Mouse (Mus musculus) erythroblast, embryonic 14.5 days (primary cell): ENCODE results near the gene Rundc3a.

Experiments
- GATA1 ChIP-seq: IDR thresholded peaks from 2 replicates; pipeline ENCODE4 v1.6.1; 2012; ENCODE audit warnings: low read length, inconsistent platforms, mixed read lengths
- TAL1 ChIP-seq: IDR thresholded peaks from 3 replicates; pipeline ENCODE4 v1.6.1; 2012; ENCODE audit warnings: low read length, inconsistent platforms, mixed read lengths

DNA sequence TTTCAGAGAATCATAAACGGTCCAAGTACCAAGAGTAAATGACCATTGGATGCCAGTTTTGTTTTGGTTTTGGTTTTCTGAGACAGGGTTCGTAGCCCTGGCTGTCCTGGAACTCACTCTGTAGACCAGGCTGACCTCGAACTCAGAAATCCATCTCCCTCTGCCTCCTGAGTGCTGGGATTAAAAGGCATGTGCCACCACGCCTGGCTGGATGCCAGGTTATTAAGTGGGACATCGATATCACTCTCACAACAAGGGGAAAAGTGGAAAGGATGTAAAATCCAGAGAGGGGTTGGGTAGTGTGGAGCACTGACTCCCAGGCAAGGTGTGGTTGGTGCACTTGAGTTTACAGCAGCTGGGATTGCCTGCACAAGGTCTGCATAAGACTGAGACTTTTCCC lies 13.1 kb upstream of the Rundc3a start:
- no peak for TF ChIP-seq TAL1
- TF ChIP-seq GATA1: no peak
